Mouse (Mus musculus): ENCODE measurements at regions not wholly inside any gene's neighbourhood (a gene's known extent, or its start where the extent isn't known, plus 50 kb on each side); places are given as distances from the start of the nearest gene placed in this dataset.
A peak's percentile ranks its signal among the peaks of the same experiment; 100 is the strongest.

DNA sequence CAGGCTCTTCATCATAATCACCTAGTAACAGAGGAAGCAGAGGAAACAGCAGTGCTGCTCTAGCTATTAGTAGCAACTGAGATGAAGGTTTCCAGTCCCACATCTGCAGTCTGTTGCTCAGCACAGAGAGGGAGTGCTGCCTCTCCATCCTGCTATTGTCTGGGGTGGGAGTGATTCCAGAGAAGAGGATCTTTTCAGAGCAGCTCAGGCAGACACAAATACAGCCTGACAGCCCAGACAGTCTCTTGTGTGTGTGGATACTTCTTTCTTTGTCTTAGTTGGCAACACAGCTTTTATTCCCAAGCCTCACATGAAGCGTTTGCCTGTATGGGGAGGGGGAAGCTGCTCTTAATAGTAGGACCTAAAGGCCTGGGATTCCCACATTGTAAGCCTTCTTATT, 107.2 kb upstream of the Nhs start:
- H3K36me3 ChIP-seq (ENCODE audit: control insufficient read depth, insufficient read depth, low read length), result no peaks in the 10 kb centered on the region
- H3K9me3 ChIP-seq (replicated peaks; ENCODE audit: control insufficient read depth, low read length), result no peaks in the 10 kb centered on the region
- H3K27ac ChIP-seq (ENCODE audit: low read depth, low read length), result no peak overlapping the region
- ATAC-seq (peak; percentile 80), DNase-seq (ENCODE audit: low spot score) (peak; percentile 50)
- no peak overlapping the region for H3K4me2 ChIP-seq (ENCODE audit: low read length)
- H3K4me1 ChIP-seq (ENCODE audit: control insufficient read depth, insufficient read depth, low read length), result no peaks in the 10 kb centered on the region
- no peaks in the 10 kb centered on the region for H3K27me3 ChIP-seq (replicated peaks; ENCODE audit: control insufficient read depth, insufficient read depth, low read length)
- H3K9ac ChIP-seq (ENCODE audit: low read length), result no peak overlapping the region
- H3K4me3 ChIP-seq (ENCODE audit: low read depth, low read length), result no peak overlapping the region
- WGBS, result 35% methylated on average over 1 of the region's 1 CpGs

DNA sequence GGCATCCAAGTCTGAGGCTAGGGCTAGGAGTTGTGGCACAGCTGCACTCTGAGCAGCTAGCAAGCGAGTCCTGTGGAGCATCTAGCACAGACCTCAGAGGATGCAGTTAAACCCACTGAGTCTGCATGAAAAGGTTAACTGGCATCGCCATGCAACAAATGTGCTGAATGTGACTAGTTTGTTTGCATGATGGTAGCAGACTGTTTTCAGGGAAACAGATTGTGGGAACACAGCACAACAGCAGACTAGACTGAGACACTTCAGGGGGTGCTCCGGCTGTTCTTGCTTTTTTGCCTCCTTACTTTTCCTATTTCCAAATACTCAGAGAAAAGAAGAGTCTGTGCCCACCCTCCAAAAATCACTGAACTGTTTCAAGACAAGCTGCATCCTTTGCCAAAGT, 97.9 kb upstream of the Nhs start:
- H3K27me3 ChIP-seq (replicated peaks; ENCODE audit: control insufficient read depth, insufficient read depth, low read length), result no peaks in the 10 kb centered on the region
- WGBS, result 69% methylated on average over 3 of the region's 3 CpGs
- H3K4me3 ChIP-seq (ENCODE audit: low read depth, low read length), result no peak overlapping the region
- no peaks in the 10 kb centered on the region for H3K9me3 ChIP-seq (replicated peaks; ENCODE audit: control insufficient read depth, low read length)
- no peak overlapping the region for H3K4me2 ChIP-seq (ENCODE audit: low read length)
- no peaks in the 10 kb centered on the region for H3K4me1 ChIP-seq (ENCODE audit: control insufficient read depth, insufficient read depth, low read length)
- no peaks in the 10 kb centered on the region for H3K36me3 ChIP-seq (ENCODE audit: control insufficient read depth, insufficient read depth, low read length)
- peak; percentile 19 for DNase-seq (ENCODE audit: low spot score)
- H3K27ac ChIP-seq (ENCODE audit: low read depth, low read length), result no peak overlapping the region
- no peak for ATAC-seq
- no peak overlapping the region for H3K9ac ChIP-seq (ENCODE audit: low read length)

- H3K27ac ChIP-seq (ENCODE audit: low read depth, low read length), result no peak overlapping the region
- DNase-seq (ENCODE audit: low spot score), result no peak
- H3K27me3 ChIP-seq (replicated peaks; ENCODE audit: control insufficient read depth, insufficient read depth, low read length), result no peaks in the 10 kb centered on the region
- no peak for ATAC-seq
- H3K4me1 ChIP-seq (ENCODE audit: control insufficient read depth, insufficient read depth, low read length), result no peaks in the 10 kb centered on the region
- no peaks in the 10 kb centered on the region for H3K36me3 ChIP-seq (ENCODE audit: control insufficient read depth, insufficient read depth, low read length)
- H3K9me3 ChIP-seq (replicated peaks; ENCODE audit: control insufficient read depth, low read length), result no peaks in the 10 kb centered on the region
- no peak overlapping the region for H3K4me2 ChIP-seq (ENCODE audit: low read length)
- no peak overlapping the region for H3K9ac ChIP-seq (ENCODE audit: low read length)
- H3K4me3 ChIP-seq (ENCODE audit: low read depth, low read length), result no peak overlapping the region
These were observed 96.3 kb upstream of the Nhs start for GRCm38 (mm10) chrX:162255873-162256272.

DNA sequence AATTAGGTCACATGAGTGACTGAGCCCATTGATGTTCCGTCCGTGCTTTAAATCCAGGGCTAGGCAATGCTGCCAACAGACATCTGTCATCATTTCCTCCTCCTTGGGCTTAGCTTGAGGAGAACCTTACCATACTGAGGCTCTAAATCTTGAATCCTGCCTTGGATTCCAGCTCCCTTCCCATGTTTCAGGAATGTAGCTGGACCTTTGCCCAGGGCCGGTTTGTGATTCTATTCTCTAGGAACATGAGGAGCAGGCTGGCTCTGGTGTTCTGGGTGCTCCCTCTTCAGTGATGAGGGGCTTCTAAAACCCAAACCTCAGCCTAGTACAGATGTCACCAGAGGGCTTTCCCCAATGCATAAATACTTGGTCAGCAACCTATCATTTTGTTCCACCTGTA, 81.8 kb upstream of the Nhs start:
- 58% methylated on average over 3 of the region's 3 CpGs for WGBS

GRCm38 (mm10) chrX:162235552-162235951, 76.0 kb upstream of the Nhs start:
- DNase-seq (ENCODE audit: low spot score), result no peak
- Histone ChIP-seq H3K27me3 (replicated peaks; ENCODE audit: control insufficient read depth, insufficient read depth, low read length) (no peaks in the 10 kb centered on the region), H3K27ac (ENCODE audit: low read depth, low read length) (no peak overlapping the region), H3K9ac (ENCODE audit: low read length) (no peak overlapping the region), H3K4me2 (ENCODE audit: low read length) (no peak overlapping the region), H3K9me3 (replicated peaks; ENCODE audit: control insufficient read depth, low read length) (no peaks in the 10 kb centered on the region), H3K36me3 (ENCODE audit: control insufficient read depth, insufficient read depth, low read length) (no peaks in the 10 kb centered on the region), H3K4me3 (ENCODE audit: low read depth, low read length) (no peak overlapping the region), H3K4me1 (ENCODE audit: control insufficient read depth, insufficient read depth, low read length) (no peaks in the 10 kb centered on the region)
- WGBS, result 88% methylated on average over 5 of the region's 5 CpGs
- ATAC-seq, result no peak

More for the DNA sequence above, 81.8 kb upstream of the Nhs start:
- Histone ChIP-seq H3K27me3 (replicated peaks; ENCODE audit: control insufficient read depth, insufficient read depth, low read length) (no peaks in the 10 kb centered on the region), H3K4me2 (ENCODE audit: low read length) (no peak overlapping the region), H3K27ac (ENCODE audit: low read depth, low read length) (no peak overlapping the region), H3K9me3 (replicated peaks; ENCODE audit: control insufficient read depth, low read length) (no peaks in the 10 kb centered on the region), H3K9ac (ENCODE audit: low read length) (no peak overlapping the region), H3K36me3 (ENCODE audit: control insufficient read depth, insufficient read depth, low read length) (no peaks in the 10 kb centered on the region), H3K4me3 (ENCODE audit: low read depth, low read length) (no peak overlapping the region), H3K4me1 (ENCODE audit: control insufficient read depth, insufficient read depth, low read length) (no peaks in the 10 kb centered on the region)
- ATAC-seq (no peak), DNase-seq (ENCODE audit: low spot score) (no peak)

GRCm38 (mm10) chrX:162210848-162211247, 51.3 kb upstream of the Nhs start:
- Histone ChIP-seq H3K27ac (ENCODE audit: low read depth, low read length) (no peak overlapping the region), H3K36me3 (ENCODE audit: control insufficient read depth, insufficient read depth, low read length) (no peaks in the 10 kb centered on the region), H3K9me3 (replicated peaks; ENCODE audit: control insufficient read depth, low read length) (no peaks in the 10 kb centered on the region), H3K4me1 (ENCODE audit: control insufficient read depth, insufficient read depth, low read length) (no peaks in the 10 kb centered on the region), H3K4me2 (ENCODE audit: low read length) (no peak overlapping the region), H3K9ac (ENCODE audit: low read length) (no peak overlapping the region), H3K4me3 (ENCODE audit: low read depth, low read length) (no peak overlapping the region), H3K27me3 (replicated peaks; ENCODE audit: control insufficient read depth, insufficient read depth, low read length) (no peaks in the 10 kb centered on the region)
- no peak for ATAC-seq
- 52% methylated on average over 2 of the region's 2 CpGs for WGBS
- DNase-seq (ENCODE audit: low spot score), result peak; percentile 3
